In genomic region chr7:134709226-134709853, GRCm38 (mm10) we compare ENCODE assay signal across 7 mouse cellular contexts. TPM values are rescaled to one million over a fixed set of nuclear protein-coding genes. Genes with fewer than 3 reads are reported as not detected.
DNase-seq lines count a peak whose midpoint lies in the region; ATAC-seq lines count a peak whose summit lies in the region.

No protein-coding gene starts in this region.

- intact Hi-C loops in left cerebral cortex, postnatal 4 days (cut with DNase I), result no loop called here

- H3K36me3 ChIP-seq in hindbrain, embryonic 13.5 days, result no peaks in the 10 kb centered on the region

- H3K4me2 ChIP-seq in hindbrain, embryonic 13.5 days, result no peak overlapping the region

- H3K4me3 ChIP-seq in hindbrain, embryonic 13.5 days, result no peak overlapping the region

- no peaks in the 10 kb centered on the region for H3K9me3 ChIP-seq in hindbrain, embryonic 13.5 days

- peaks cover 21% of the 10 kb centered on the region for H3K4me1 ChIP-seq in hindbrain, embryonic 13.5 days (replicated peaks)

- WGBS in hindbrain, embryonic 13.5 days, result 23% methylated on average over 5 of the region's 5 CpGs

- peak overlapping the region; percentile 60 for H3K27ac ChIP-seq in hindbrain, embryonic 13.5 days

- peak; percentile 83 for ATAC-seq in hindbrain, embryonic 13.5 days (ENCODE audit: low FRiP score)

- peak; percentile 31 for DNase-seq in R1 (ENCODE audit: low read depth, low spot score)
- DNase-seq in cerebellum, adult 18-20 months, result peak; percentile 17 to 37
- DNase-seq in left cerebral cortex, postnatal 4 days, result peak; percentile 89
- DNase-seq in heart, adult 9 months (ENCODE audit: low spot score in 2 of 2), result no peak
- no peak for DNase-seq in urinary bladder, postnatal 25 days (ENCODE audit: low spot score)
- no peak for DNase-seq in natural killer cell, adult 2 months (ENCODE audit: low spot score in 2 of 2)

- H3K9ac ChIP-seq in hindbrain, embryonic 13.5 days, result no peak overlapping the region

- H3K27me3 ChIP-seq in hindbrain, embryonic 13.5 days, result no peaks in the 10 kb centered on the region

RNA-seq across cellular contexts. Expression of gene Dock1, which starts 38.9 kb away (rescaled TPM):
- polyA plus RNA-seq in hindbrain, embryonic 13.5 days (2015; fragmentation: Nextera tagmentation; extraction: Ambion mirVana), result 7.8 and 9.4 TPM in 2 replicates
- total RNA-seq in left cerebral cortex, postnatal 4 days (2021), result 10 to 100 TPM; 17.4 to 19.9 TPM

Comparison
In these comparisons a context has a peak if more than half of its experiments do, and no peak if none do; other contexts are left out.
1. DNase-seq: peak in R1 (single experiment), cerebellum, adult 18-20 months (2 of 2) and left cerebral cortex, postnatal 4 days (single experiment); none in heart, adult 9 months (0 of 2), urinary bladder, postnatal 25 days (single experiment) and natural killer cell, adult 2 months (0 of 2).